Mouse (Mus musculus) right cerebral cortex, postnatal 10 days (tissue): ENCODE measurements at regions not wholly inside any gene's neighbourhood (a gene's known extent, or its start where the extent isn't known, plus 50 kb on each side); places are given as distances from the start of the nearest gene placed in this dataset.

Experiments
- DNase-seq, 2 experiments: peaks; one replicate each; pipeline ENCODE4 v3.0.0; 2021; ENCODE audit warnings: low spot score in 2 of 2

DNA sequence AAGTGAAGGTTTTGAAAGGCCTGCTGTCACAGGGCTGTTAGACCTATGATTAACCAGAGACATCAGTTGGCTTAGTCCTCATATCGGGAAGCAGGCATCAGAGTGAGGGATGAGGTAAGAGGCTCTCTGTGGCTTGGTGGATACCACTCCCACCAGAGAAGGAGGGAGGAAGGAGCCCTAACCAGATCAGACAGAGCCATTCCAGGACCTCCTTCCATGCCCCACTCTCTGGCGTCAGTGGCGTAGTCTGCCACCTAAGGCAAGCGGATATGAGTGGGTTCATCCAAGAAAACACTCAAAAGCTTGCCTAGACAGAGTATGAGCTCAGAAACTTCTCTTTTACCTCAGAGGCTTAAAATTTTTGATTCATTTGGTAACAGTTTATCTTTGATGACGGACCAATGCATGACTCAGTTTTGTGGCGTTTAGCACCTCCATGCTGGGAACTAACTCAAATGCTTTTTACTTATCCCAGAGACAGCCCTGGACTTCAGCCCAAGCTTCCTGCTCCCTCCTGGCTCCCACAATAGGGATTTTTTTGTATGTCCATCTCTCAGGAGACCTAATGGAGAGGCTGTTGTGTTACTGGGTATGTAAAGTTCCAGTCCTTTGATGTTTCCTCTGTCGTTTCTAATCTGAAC is 367.5 kb upstream of the Rasgrp1 start:
- no peak for DNase-seq

DNA sequence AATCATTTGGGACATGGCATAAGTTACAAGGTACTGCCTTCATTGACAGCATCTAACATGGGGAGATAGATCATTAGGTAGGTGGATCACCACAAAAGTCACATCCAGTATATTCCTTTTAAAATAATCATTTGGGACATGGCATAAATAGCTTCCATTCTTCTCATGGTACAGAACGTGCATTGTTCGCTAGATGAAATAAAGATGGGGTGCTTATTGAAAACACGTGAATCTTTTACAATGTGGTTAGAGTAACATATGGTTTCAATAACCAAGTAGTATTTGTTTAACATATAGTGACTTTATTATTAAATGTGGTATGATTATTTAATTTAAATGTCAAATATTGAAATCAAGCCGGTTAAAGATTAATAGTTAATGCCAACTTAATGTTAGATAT is 381.3 kb upstream of the Rasgrp1 start:
- no peak for DNase-seq

DNA sequence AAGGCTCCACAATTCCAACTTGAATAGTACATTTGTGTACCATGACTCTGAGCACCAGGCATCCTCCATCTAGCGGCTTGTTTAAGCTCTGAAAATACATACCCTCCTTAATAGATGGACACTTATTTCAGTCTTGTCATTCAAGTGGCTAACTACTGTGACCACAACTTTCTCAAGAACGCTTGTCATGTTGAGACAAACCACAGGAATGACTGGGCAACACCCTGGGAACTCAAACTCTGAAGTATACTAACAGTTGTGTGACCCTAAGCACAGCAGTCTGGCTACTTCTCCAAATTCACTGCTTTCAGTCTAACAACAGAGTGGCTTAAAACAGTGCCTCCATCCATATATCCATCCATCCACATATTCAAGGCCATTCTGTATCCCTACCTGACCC is 380.4 kb upstream of the Thbs1 start:
- no peak for DNase-seq

DNA sequence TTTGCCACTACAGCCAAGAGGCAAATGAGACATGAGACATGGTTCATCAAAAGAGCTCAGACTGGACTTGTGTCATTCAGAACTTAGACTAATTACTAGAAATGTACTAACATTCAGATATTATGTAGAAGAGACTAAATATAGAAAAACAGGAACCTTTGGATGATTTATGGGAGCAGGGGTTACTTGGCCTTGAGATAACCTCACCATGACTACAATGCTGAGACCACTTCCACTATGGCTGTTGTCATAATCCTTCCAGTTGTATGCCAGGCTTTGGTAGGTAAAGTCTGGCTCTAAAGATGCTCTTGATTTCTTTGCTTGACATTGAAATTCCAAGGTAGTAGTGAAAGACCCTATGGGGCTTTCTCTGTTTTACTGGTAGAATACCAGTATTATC is 369.3 kb upstream of the Thbs1 start:
- no peak for DNase-seq

DNA sequence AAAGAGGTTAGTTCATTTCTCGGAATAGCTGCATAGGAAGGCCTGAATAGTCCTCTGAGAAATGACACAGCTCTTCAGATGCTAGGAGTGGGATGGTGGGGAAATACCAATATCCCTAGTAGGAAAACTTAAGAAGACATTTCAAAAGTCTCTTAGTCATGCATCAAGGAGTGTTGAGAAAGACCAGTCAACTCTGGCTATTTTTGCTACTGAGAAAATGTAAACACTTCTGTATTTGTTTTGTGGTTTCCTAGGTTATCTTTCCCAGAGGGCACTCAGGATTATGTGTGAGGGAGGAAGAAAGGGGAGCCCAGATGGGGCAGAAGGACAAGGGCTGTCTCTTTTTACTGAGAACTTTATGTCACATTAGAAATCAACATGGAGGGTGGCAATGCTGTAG is 367.8 kb upstream of the Thbs1 start:
- DNase-seq = no peak

DNA sequence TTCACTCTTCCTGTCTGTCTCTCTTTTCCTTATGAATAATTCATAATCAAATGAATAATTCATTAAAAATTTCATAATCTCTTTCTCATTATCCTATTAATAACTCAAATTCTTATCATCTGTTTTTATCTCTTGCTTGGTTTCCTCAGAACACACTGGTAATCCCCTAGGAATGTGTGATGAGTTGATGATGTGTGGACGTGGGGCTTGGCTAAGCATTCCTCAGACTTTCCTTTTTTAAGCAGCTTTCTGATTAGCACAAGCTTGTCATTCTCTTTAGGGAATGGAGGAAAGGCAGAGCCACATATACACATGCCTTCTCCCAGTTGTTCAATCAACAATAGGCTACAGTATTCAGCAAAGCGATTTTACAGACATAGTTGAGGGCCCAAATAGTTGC is 365.9 kb upstream of the Thbs1 start:
- no peak for DNase-seq

DNA sequence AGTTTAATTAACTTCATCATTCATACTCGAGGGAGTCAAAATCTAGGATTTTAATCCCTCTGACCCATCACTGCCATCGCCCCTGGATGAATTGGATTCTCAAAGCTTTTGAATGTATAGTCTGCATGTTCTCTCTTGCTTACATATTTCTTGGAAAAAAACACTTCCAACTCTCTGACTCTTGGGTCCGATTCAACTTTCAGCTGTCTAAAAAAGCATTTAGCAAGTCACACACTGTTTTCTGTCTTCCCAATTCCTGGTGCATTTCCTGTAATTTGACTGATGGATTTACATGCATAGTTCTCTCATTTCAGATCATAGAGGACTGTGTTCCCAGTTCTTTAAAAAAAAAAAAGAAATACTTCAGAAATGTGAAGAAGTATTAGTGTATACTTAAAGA is 364.5 kb upstream of the Thbs1 start:
- no peak for DNase-seq

DNA sequence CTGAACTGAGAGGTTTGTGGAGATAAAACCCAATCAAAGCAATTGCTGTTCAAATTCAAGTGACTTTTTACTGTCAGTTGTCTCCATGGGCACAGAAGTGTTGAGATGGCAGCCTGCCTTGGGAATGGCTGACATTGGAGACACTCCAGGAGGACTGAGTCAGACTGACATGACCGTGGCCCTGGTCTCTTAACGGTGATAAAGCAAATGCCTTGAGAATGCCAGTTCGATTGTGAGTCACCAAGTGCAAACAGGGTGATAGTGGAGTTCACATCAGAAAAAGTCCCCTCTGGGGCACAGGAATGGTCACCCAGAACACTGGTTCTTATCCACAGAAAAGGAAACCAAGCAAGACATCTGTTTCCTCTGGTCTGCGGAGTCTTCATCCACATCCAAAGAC is 362.8 kb upstream of the Thbs1 start:
- no peak for DNase-seq

DNA sequence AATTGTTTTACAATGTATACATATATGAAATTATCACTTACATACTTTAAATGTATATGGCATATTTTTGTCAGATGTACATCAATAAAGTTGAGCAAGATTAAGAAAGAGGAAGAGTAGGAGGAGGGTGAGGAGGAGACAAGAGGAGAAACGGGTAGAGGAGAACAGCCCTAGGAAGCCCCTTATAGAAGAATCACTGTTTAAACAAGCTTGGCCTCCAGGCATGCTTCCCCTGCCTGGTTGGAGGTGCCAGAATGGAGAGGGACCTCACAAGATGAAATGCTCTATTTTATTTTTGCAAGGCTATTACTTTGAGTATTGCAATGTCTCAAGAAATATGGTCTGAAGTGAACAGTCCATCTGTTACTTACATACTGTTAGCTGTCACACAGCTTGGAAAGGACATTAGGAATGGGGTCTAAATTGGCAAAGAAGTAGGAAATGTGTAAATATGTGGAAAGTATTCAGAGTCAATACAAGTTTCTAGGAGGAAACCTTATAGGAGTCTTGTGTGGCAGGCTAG is 352.1 kb upstream of the Thbs1 start:
- DNase-seq = no peak

DNA sequence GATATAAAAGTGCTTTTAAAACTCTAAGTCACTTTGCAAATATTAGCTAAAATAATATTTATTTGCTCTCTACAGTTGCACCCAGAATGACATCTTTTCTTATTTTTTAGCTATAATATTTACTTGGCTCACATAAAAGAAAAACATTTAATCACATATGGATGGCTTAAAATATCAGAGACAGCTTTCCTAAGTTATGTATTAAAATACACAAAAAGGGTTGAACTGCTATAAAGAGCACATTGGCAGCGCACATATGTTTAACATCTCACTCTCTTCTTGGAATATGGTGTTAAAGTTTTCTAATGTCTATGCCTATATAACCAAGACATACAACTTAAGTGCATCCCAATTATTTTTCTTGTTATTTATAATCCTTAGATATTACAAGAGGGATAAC is 348.0 kb upstream of the Thbs1 start:
- DNase-seq = no peak

DNA sequence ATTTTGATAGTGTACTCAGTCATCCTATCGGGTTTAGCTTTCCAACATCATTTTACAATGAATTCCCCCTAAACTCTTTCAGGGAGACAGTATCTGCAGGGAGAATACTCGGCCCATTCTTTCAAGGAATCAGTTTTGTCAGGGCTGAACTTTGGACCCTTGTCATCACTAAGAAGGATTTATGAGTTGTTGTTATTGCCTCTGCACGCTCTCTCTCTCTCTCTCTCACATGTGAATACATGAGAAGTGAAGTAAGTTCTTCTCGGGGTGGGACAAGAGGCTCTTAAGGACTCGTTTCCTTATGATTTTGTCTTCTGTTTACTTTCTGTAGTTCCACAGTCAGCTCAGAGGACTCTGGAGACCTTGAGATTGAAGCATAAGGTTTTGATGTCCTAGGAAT is 346.1 kb upstream of the Thbs1 start:
- no peak for DNase-seq

DNA sequence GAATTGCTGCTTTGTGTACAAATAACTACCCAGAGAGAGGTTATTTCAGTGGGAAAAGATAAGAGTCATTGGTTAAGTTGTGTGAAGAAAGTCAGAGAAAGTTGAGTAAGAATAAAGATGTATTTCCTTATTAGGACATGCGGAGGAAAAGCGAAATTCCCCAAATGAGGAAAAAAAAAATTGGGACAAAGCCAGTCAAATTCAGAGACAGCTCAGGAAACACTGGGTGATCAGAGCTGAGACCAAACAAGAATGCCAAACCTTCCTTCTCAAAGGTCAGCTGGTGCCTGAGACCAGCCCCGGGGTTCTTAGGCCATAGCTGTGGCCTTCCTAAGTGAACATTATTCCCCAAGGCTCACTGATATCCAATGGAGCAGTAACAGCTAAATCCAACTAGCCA is 345.2 kb upstream of the Thbs1 start:
- no peak for DNase-seq

DNA sequence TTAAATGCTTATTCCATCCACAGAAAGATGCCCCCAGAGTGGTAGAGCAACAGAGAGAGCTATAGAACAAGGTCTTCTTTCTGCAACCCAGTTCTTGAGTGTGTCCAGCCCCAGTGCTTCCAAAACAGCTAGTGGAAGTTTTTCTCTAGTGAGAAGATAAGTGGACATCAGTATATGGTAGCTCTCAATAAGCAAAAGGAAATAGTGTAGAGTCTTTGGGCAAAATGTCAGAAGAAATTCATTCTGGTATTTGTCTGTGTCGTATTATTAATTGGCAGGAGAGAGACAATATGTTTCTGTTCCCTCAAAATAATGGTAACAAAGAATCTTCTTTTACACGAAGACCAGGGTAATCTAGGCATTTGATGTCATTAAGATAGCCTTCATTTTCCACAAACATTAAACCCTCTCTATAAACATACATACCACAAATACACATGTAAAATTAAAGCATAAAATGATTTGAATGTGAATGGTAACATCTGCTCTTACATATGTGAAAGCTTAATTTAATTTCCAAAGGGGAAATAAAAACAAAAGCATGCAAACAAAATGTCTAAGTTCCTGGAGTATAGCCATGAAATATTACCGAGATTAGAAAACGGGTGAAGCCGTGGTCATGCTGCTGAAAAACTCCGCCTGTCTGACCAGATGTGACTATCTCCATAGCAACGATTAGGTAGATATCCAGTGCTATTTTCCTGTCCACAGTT is 342.1 kb upstream of the Thbs1 start:
- DNase-seq = no peak

DNA sequence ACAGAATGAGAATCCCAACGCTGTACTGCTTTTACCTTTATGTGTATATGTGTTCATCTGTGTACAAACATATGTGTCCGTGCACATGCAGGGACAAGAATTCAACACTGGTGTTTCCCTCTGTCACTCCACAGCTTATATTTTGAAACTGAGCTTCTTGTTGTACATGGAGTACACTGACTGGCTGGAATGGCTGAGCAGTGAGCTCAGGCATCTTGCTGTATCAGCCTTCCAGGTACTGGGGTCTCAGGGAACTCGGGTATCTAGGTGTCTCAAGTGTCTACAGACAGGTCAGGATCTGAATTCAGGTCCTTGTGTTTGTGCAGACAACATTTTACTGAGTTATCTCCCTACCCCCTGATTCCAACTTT is 341.6 kb upstream of the Thbs1 start:
- DNase-seq = no peak

DNA sequence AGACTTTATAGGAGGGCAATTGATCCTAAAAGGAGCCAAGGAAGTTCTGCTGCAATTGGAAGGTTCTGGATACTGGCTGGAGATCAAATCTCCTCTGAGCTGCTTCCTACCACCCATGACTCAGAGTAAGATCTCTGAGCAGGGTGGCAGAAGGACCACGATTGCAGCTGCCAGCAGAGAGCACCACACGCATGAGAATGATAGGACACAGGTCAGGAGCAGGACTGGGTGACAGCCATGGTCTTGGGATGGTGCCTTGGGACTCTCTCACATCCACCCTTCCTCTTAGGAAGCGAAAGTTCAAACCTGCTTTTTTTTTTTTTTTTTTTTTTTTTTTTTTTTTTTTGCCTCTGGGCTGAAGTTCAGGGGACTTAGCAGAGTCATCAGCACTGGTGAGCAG is 331.4 kb upstream of the Thbs1 start:
- no peak for DNase-seq

DNA sequence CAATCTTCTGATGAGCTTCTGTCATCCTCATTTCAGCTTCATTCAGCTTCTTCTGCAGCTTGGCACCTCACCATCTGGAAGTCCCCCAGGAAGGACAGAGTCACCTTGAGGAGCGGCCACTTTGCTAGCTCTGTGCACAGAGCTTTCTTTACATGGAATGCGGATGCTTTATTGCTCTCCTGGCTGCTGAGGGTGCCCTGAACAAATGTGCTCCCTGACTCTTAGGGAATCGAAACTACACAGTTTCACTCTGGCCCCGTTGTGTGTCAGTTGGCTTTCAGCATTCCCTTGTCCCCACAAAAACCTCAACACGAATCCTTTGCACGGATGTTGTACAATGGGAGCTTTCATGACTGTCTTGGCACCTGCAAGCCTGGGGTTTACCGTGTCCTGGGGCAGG is 330.9 kb upstream of the Thbs1 start:
- no peak for DNase-seq

DNA sequence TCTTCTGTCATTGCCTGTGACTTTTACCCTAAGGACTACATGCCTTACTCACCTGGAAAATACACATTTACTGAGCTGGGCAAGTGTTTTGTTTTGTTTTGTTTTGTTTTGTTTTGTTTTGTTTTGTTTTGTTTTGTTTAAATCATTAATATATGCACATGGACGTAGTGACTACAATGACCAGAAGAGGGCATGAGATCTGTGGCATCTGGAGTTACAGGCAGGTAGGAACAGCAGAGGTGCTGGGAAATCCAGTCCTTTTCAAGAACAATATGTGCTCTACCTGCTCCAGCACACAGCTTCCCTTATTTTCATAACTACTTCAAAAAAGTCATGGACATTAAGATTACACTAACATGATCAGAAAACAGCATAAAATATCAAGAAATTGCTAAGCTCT is 324.4 kb upstream of the Thbs1 start:
- DNase-seq = no peak

DNA sequence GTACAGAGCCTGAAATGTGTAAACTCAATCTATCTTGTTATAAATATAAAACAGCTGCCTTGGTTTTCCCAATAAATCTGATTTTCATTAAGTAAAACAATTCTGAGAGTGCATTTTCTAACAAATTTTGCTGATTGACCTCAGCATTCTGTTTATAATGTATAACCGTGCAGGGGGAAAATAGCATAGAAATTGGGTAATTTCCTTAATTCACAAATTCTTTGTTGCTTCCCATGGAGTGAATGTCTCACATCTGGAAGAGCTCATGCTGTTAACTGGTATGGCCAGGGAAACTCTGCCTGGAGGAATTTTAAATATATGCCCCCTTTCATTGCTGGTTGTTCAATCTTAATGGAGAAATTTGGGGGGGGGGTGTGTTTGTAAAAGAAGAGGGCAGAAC is 317.4 kb upstream of the Thbs1 start:
- no peak for DNase-seq

DNA sequence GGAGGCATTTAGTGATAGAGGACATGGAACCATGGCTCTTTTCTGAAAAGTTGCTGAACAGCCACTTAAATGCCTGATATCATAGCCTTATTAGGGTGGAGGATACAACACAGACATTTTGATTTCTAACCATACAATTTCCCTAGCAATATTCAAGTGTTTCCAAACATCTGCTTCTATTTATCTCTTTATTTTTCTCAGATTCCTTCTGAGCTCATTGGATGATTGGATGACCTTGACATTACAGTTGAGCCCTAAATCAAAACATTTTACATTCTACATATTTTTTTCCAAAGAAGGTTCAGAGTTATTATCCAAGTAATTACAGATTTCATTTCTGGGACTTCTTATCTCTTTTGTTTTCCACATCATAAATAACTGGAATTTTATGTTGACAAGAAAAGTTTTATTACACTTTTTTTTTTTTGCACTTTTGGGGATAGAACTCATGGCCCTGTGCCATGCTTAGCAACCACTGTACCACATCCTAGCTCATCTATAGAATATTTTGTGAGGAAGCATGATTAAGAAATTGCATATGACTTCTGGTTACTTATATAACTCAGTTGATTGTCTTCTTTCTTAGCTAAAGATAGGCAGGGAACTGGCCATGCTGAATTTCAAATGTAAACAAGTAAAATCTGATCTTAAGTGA is 309.6 kb upstream of the Thbs1 start:
- DNase-seq = no peak

DNA sequence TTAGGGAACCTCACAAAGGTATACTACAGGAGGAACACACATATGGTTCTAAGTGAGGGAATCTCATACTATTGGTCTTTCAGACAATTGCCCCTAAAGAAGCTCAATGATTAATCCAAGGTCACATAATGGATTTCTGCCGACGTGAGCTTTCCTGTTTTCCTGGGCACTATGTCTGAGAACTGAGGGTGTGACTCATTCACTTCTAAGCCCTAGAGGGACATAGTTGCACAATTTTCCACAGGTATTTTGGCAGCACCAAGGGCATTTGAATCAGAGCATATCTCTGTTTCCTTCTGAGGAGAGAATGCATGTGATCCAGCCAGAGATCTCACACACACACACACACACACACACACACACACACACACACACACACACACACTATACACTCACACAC is 309.0 kb upstream of the Thbs1 start:
- DNase-seq = no peak

DNA sequence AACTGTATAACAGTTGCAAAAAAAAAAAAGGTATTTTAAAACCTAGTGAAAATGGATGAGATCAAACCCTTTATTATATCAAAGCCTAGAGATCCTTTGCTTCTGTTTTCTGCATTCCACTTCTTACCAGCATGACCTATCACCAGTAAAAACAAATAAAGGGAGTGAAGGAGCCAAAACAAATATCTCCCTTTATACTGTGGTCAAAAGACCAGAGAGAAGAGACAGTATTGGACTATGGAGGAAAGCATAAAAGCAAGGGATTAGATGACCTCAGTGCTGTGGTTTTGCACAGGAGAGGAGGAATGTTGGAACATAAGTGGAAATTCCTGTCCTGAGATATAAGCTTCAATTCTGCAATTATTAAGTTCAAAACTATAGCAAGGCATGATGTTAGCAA is 307.0 kb upstream of the Thbs1 start:
- DNase-seq = no peak

DNA sequence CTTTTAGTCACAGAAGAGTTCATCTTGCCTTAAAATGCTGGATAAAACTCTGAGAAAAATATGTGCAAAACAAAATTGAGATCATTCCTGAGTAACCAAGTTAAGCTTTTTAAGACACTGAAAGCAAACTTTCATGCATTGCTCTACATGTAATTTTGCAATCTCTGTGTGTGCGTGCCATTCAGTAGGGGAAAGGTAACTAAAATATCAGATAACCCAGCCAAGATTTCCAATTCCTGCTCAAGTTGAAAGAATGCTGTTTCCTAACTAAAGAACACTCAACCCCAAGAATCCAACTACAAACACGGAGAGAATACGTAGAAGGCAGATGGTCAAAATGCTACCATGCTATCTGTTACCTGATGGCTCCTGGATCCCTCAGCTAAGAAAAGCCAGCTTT is 304.6 kb upstream of the Thbs1 start:
- DNase-seq = no peak

DNA sequence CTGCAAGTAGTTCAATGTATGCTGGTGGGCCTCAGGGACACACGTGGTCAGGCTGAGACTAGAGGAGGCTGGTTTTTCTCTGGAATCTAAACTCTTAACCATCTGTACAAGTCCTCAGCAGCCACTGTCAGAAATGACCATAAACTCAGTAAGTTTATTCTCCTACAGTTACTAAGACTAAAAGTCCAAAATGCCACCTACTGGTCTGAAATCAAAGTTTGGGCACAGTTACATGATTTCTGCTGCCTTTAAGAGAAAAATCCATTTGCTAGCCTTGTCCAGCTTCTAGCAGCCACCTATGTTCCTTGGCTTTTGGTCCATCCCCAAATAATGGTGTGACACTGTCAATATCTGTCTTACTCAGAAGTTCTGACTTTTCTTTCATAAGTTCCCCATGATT is 300.2 kb upstream of the Thbs1 start:
- DNase-seq = no peak
